Mouse (Mus musculus) midbrain, embryonic 15.5 days (tissue): ENCODE data around the gene Arid2. TPM values are rescaled to one million over a fixed set of nuclear protein-coding genes. Genes with fewer than 3 reads are reported as not detected.
"Not testable (repeated sequence)": the region's sequence is repeated elsewhere in the genome, so short reads cannot be mapped to it uniquely, and the experiment has no call there.

ENCODE experiments used
- ATAC-seq: fragments of 200-750 bp; cut with Nextera tagmentation; replicated peaks from 2 replicates; pipeline ENCODE4 v1.8.0; 2017; ENCODE audit warnings: moderate TSS enrichment
- H3K27ac ChIP-seq: fragments of 300-500 bp; sonication (generic); 2 replicates; pipeline ENCODE4 v1.5.1; 2015; ENCODE audit warnings: mild to moderate bottlenecking, inconsistent platforms
- H3K27me3 ChIP-seq: fragments of 300-500 bp; sonication (generic); replicated peaks from 2 replicates; pipeline ENCODE4 v1.6.1; 2015; ENCODE audit warnings: inconsistent platforms
- H3K36me3 ChIP-seq: fragments of 300-500 bp; sonication (generic); replicated peaks from 2 replicates; pipeline ENCODE4 v1.6.1; 2015; ENCODE audit warnings: inconsistent platforms
- H3K4me1 ChIP-seq: fragments of 300-500 bp; sonication (generic); 2 replicates; pipeline ENCODE4 v1.6.1; 2015; ENCODE audit warnings: inconsistent platforms
- H3K4me2 ChIP-seq: fragments of 300-500 bp; sonication (generic); 2 replicates; pipeline ENCODE4 v1.6.1; 2015; ENCODE audit warnings: inconsistent platforms, mild to moderate bottlenecking, moderate library complexity
- H3K4me3 ChIP-seq: fragments of 300-500 bp; sonication (generic); 2 replicates; pipeline ENCODE4 v1.5.1; 2015; ENCODE audit warnings: mild to moderate bottlenecking, inconsistent platforms
- H3K9ac ChIP-seq: fragments of 300-500 bp; sonication (generic); 2 replicates; pipeline ENCODE4 v1.6.1; 2015; ENCODE audit warnings: mild to moderate bottlenecking, inconsistent platforms
- H3K9me3 ChIP-seq: fragments of 300-500 bp; sonication (generic); 2 replicates; pipeline ENCODE4 v1.6.1; 2016; ENCODE audit warnings: inconsistent platforms
- WGBS: fragments of 180-500 bp; shearing (Covaris S2); methylation state at CpG from one replicate; pipeline ENCODE4 v1.1.7; 2015; ENCODE audit warnings: mixed read lengths; 5-methylcytosine and 5-hydroxymethylcytosine counted together
- polyA plus RNA-seq: library from polyadenylated mRNA; unstranded; fragments of >200 nt; fragmentation: Nextera tagmentation; extraction: Ambion mirVana; gene quantifications from 2 replicates; pipeline ENCODE4 v1.2.1, GENCODE M21; 2015

Gene Arid2
- polyA plus RNA-seq = 21.1 and 22.9 TPM in 2 replicates

GRCm38 (mm10) chr15:96287369-96287975 is at the start of gene Arid2:
Gene Arid2 (plus strand): TSS chr15:96287518.
- Histone ChIP-seq H3K36me3 (no peaks in the 10 kb centered on the region), H3K4me2 (peak within 1 kb of the TSS; percentile 87), H3K27me3 (no peaks in the 10 kb centered on the region), H3K27ac (peak within 1 kb of the TSS; percentile 100), H3K4me3 (peak within 1 kb of the TSS; percentile 68), H3K4me1 (peaks cover 27% of the 10 kb centered on the region), H3K9ac (peak within 1 kb of the TSS; percentile 79), H3K9me3 (no peaks in the 10 kb centered on the region)
- ATAC-seq = peak; percentile 13
- under 1% methylated on average over 51 of the region's 67 CpGs for WGBS

GRCm38 (mm10) chr15:96238071-96238470 is 49.2 kb upstream of the Arid2 start:
- H3K9me3 ChIP-seq = no peaks in the 10 kb centered on the region
- no peak overlapping the region for H3K9ac ChIP-seq
- H3K4me2 ChIP-seq = no peak overlapping the region
- H3K4me3 ChIP-seq = no peak overlapping the region
- WGBS = 95% methylated on average over 4 of the region's 4 CpGs
- no peak for ATAC-seq
- H3K36me3 ChIP-seq = no peaks in the 10 kb centered on the region
- H3K27ac ChIP-seq = no peak overlapping the region
- H3K4me1 ChIP-seq = no peaks in the 10 kb centered on the region; the same call in 1 of the 2 replicates
- H3K27me3 ChIP-seq = no peaks in the 10 kb centered on the region

DNA sequence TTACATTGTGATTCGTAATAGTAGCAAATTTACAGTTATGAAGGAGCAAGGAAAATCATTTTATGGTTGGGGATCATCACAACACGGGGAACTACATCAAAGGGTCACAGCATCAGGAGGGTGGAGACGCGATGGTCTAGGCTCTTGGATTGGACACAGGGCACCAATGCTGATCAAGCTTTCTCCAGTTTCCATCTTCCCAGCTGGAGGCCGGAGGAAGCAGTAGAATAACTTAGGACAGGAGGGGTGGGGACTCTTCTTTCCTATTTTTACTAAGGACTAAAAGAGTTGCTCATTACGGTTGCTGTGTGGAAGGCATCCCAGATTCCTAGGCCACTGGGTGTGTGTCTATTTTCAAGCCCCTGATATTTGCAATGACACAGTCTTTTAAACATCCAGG is 43.1 kb upstream of the Arid2 start:
- no peaks in the 10 kb centered on the region for H3K4me1 ChIP-seq
- H3K4me3 ChIP-seq = no peak overlapping the region
- H3K9me3 ChIP-seq = no peaks in the 10 kb centered on the region
- H3K27me3 ChIP-seq = no peaks in the 10 kb centered on the region
- no peak overlapping the region for H3K4me2 ChIP-seq
- no peaks in the 10 kb centered on the region for H3K36me3 ChIP-seq
- no peak overlapping the region for H3K27ac ChIP-seq
- no peak for ATAC-seq
- WGBS = 89% methylated on average over 6 of the region's 6 CpGs
- H3K9ac ChIP-seq = no peak overlapping the region

DNA sequence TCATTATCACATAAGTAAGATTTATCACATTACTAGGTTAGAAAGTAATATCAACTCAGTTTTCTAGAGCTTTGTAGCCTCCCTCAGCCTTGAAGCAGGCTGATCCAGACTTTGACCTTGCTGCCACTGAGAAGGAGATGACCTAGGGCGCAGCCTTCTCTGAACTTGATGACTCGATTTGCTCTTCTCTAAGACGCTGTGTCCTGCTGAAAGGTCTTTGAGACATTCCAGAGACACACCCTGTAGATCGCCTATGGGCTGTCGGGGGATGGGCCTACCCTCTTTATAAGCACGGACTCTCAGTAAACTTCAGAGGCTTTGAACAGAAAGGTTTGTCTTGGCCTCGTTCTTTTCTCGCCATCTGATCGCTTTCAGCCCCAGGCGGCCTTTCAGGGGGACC is 42.6 kb upstream of the Arid2 start:
- not testable (repeated sequence) for H3K4me2 ChIP-seq, H3K36me3 ChIP-seq, H3K27me3 ChIP-seq, H3K4me3 ChIP-seq, H3K4me1 ChIP-seq, H3K9me3 ChIP-seq, H3K27ac ChIP-seq, ATAC-seq, H3K9ac ChIP-seq
- WGBS = 67% methylated on average over 10 of the region's 10 CpGs

GRCm38 (mm10) chr15:96253827-96254226 is 33.5 kb upstream of the Arid2 start:
- Histone ChIP-seq H3K4me2 (peak overlapping the region; percentile 60), H3K4me1 (peaks cover 13% of the 10 kb centered on the region), H3K9me3 (no peaks in the 10 kb centered on the region), H3K9ac (no peak overlapping the region), H3K27me3 (no peaks in the 10 kb centered on the region), H3K36me3 (no peaks in the 10 kb centered on the region), H3K27ac (no peak overlapping the region), H3K4me3 (peak overlapping the region; percentile 30)
- 3% methylated on average over 7 of the region's 7 CpGs for WGBS
- no peak for ATAC-seq

DNA sequence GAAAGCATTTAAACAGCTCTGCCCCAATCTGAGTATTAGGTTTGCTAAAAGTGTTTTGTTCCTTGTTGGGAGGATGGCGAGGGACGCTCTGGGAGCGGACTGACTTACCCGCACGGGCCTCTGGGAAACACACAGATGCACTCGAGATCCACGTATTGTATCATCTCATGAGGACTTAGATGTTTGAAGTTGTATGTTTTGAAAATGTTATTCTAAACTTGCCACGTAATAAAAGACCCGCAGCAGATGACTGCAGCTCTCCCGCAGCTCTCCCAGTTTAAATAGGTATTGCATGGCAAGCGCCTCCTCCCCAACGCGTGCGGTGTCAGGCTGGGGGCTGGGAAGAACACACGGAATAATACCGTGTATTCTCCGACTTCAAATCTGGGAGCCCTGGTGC is 33.0 kb upstream of the Arid2 start:
- H3K36me3 ChIP-seq = no peaks in the 10 kb centered on the region
- H3K9ac ChIP-seq = peak overlapping the region; percentile 30
- H3K27ac ChIP-seq = no peak overlapping the region
- H3K4me3 ChIP-seq = peak overlapping the region; percentile 30
- peaks cover 13% of the 10 kb centered on the region for H3K4me1 ChIP-seq
- no peaks in the 10 kb centered on the region for H3K9me3 ChIP-seq
- H3K4me2 ChIP-seq = peak overlapping the region; percentile 60
- no peaks in the 10 kb centered on the region for H3K27me3 ChIP-seq
- ATAC-seq = no peak
- 2% methylated on average over 17 of the region's 17 CpGs for WGBS

GRCm38 (mm10) chr15:96257781-96258180 is 29.5 kb upstream of the Arid2 start:
- H3K4me1 ChIP-seq = peaks cover 13% of the 10 kb centered on the region
- H3K4me3 ChIP-seq = no peak overlapping the region
- 0 out of 2 replicates have a peak, but pooled peaks cover 9% of the 10 kb centered on the region for H3K9me3 ChIP-seq
- no peaks in the 10 kb centered on the region for H3K27me3 ChIP-seq
- H3K27ac ChIP-seq = no peak overlapping the region
- H3K4me2 ChIP-seq = no peak overlapping the region
- H3K9ac ChIP-seq = no peak overlapping the region
- ATAC-seq = no peak
- no peaks in the 10 kb centered on the region for H3K36me3 ChIP-seq
- 78% methylated on average over 5 of the region's 5 CpGs for WGBS

DNA sequence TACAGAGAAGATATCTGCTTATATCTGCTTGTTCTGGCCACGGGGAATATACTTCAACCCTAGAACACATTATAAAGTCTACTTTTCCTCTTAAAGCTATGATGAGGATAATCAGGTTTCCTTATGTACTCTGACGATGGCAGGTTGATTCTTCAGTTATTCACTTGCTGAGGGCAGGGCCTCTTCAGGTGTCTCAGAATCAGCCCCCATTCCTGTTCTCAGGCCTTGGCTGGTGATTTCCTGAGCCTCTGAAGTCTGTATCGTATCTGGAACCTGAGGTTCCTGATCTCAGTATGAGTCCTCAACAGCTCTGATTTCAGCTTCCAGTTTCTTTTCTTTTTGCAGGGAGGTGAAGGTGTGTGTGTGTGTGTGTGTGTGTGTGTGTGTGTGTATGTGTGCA is 22.7 kb upstream of the Arid2 start:
- H3K9ac ChIP-seq = no peak overlapping the region
- WGBS = 96% methylated on average over 3 of the region's 3 CpGs
- H3K9me3 ChIP-seq = peaks cover 10% of the 10 kb centered on the region; the same call in 1 of the 2 replicates

DNA sequence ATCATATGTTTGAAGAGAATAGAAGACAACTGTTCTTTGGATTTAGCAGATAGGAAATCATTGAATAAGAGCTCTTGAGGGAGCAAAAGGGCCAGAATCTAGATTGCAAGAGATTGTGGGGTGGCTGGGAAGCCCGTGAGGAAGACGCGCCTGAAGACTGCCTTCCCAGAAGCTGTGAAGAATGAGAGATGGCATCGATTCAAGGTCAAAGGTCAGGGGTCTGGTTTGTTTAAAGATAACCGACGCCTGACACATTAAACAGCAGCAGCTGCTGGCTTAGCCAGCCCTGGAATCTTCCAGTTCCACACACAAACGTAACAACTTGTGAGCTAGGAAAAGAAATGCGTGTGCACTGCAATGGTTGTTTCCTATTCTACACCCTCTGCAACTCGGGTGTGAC is 19.4 kb upstream of the Arid2 start:
- no peak for ATAC-seq
- Histone ChIP-seq H3K4me2 (no peak overlapping the region), H3K9me3 (no peaks in the 10 kb centered on the region; the same call in 1 of the 2 replicates), H3K4me3 (no peak overlapping the region), H3K9ac (no peak overlapping the region), H3K27me3 (no peaks in the 10 kb centered on the region), H3K36me3 (peaks cover 23% of the 10 kb centered on the region), H3K4me1 (peaks cover 5% of the 10 kb centered on the region), H3K27ac (no peak overlapping the region)
- WGBS = 92% methylated on average over 9 of the region's 9 CpGs

More for the DNA sequence above, 22.7 kb upstream of the Arid2 start:
- peaks cover 19% of the 10 kb centered on the region for H3K36me3 ChIP-seq
- H3K4me2 ChIP-seq = no peak overlapping the region
- no peaks in the 10 kb centered on the region for H3K27me3 ChIP-seq
- no peaks in the 10 kb centered on the region for H3K4me1 ChIP-seq
- H3K27ac ChIP-seq = no peak overlapping the region
- no peak for ATAC-seq
- no peak overlapping the region for H3K4me3 ChIP-seq

GRCm38 (mm10) chr15:96268610-96269009 is 18.7 kb upstream of the Arid2 start:
- Histone ChIP-seq H3K4me3 (no peak overlapping the region), H3K36me3 (peaks cover 23% of the 10 kb centered on the region), H3K9ac (no peak overlapping the region), H3K27ac (no peak overlapping the region), H3K9me3 (no peaks in the 10 kb centered on the region; the same call in 1 of the 2 replicates), H3K4me2 (no peak overlapping the region), H3K27me3 (no peaks in the 10 kb centered on the region), H3K4me1 (peaks cover 5% of the 10 kb centered on the region)
- ATAC-seq = no peak
- WGBS = 98% methylated on average over 9 of the region's 9 CpGs

GRCm38 (mm10) chr15:96269402-96269801 is 17.9 kb upstream of the Arid2 start:
- H3K4me2 ChIP-seq = no peak overlapping the region
- WGBS = 94% methylated on average over 4 of the region's 4 CpGs
- H3K27me3 ChIP-seq = no peaks in the 10 kb centered on the region
- no peaks in the 10 kb centered on the region; the same call in 1 of the 2 replicates for H3K9me3 ChIP-seq
- H3K27ac ChIP-seq = no peak overlapping the region
- ATAC-seq = no peak
- peaks cover 5% of the 10 kb centered on the region for H3K4me1 ChIP-seq
- no peak overlapping the region for H3K4me3 ChIP-seq
- peaks cover 23% of the 10 kb centered on the region for H3K36me3 ChIP-seq
- no peak overlapping the region for H3K9ac ChIP-seq

GRCm38 (mm10) chr15:96270272-96270880 is 16.9 kb upstream of the Arid2 start:
- no peak for ATAC-seq
- Histone ChIP-seq H3K36me3 (peaks cover 23% of the 10 kb centered on the region), H3K9ac (no peak overlapping the region), H3K27me3 (no peaks in the 10 kb centered on the region), H3K4me1 (peaks cover 5% of the 10 kb centered on the region), H3K4me3 (no peak overlapping the region), H3K27ac (no peak overlapping the region), H3K4me2 (no peak overlapping the region), H3K9me3 (no peaks in the 10 kb centered on the region; the same call in 1 of the 2 replicates)
- WGBS = 89% methylated on average over 10 of the region's 10 CpGs

DNA sequence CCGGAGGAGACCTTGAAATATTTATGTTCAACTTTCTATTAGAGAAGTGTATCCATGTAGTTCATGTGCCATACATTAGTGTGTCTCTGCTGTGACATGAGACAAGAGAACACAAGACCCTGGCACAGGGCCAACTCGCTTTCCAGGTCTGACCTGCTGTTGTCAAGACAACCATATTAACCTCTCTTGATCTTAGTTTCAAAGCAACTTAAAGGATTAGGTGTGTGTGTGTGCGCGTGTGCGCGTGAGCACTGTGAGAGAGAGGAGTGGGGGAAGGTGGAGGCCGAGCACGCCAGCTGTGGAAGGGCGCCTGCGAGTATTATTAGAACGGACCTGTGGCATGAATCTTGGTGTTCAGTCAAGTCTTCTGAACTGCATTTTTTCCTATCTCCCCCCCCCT is 15.0 kb upstream of the Arid2 start:
- Histone ChIP-seq H3K4me2 (no peak overlapping the region), H3K36me3 (peaks cover 12% of the 10 kb centered on the region), H3K27me3 (no peaks in the 10 kb centered on the region), H3K9me3 (no peaks in the 10 kb centered on the region), H3K4me1 (peaks cover 5% of the 10 kb centered on the region), H3K27ac (no peak overlapping the region), H3K9ac (no peak overlapping the region), H3K4me3 (no peak overlapping the region)
- ATAC-seq = no peak
- WGBS = 76% methylated on average over 11 of the region's 11 CpGs
